Mouse (Mus musculus): ENCODE results near the gene Plekha3. TPM values are rescaled to one million over a fixed set of nuclear protein-coding genes. Genes with fewer than 3 reads are reported as not detected.

Gene Plekha3
- polyA plus RNA-seq (2015; fragmentation: Nextera tagmentation; extraction: Ambion mirVana) = 3.8 and 5.0 TPM in 2 replicates

DNA sequence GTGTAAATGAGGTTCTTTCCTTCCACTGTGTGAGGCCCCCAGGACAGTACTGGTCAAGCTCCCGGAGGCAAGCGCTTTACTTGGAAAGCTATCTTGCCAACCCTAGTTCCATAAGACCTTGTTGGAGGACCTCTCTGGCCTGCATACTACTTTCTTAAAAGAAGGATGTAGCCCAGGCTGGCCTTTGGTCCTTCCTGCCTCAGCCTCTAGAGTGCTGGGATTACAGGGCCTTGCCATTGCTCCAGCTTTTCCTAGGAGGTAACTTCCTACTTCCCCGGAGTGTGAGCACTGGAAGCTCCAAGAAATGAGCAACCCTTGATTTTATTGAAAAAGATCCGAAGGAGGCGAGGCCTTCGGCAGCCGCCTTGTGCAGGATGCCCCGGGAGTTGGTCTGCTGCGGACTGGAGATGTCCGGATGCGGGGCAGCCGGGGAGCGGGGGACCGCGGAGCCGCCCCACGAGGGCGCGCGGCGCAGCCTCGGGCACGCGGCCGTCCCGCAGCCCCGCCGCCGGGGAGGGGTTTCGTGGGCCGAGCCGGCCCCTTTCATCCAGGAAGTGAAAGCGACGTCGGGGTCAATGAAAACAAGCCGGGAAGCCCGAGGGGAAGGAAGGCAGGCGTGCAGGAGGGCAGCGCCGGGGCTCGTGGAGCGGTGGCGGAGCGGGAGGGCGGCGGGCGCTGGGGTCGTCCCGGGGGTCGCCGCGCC lies at the start of gene Plekha3:
Gene Plekha3 (plus strand): TSS at position 557 of the 703 bp plus-strand sequence.
- ATAC-seq = peak; percentile 79
- peak within 1 kb of the TSS; percentile 86 for H3K9ac ChIP-seq (replicated peaks)
- peaks cover under 1% of the 10 kb centered on the region for H3K36me3 ChIP-seq (replicated peaks; ENCODE audit: insufficient read depth, low read length)
- peak; percentile 83 for DNase-seq
- 3% methylated on average over 40 of the region's 52 CpGs for WGBS (ENCODE audit: insufficient replicate concordance)
- peak within 1 kb of the TSS; percentile 88 for H3K4me2 ChIP-seq (ENCODE audit: low read depth, low read length)
- no peaks in the 10 kb centered on the region for H3K27me3 ChIP-seq (ENCODE audit: insufficient read depth, low read length)
- peak within 1 kb of the TSS; percentile 87 for H3K27ac ChIP-seq (ENCODE audit: low read depth)
- H3K4me3 ChIP-seq (ENCODE audit: low read depth, low read length) = peak within 1 kb of the TSS; percentile 86
- no peaks in the 10 kb centered on the region for H3K9me3 ChIP-seq (ENCODE audit: low read length)
- TF ChIP-seq EP300 (IDR thresholded peaks at IDR 0.05; ENCODE audit: low read depth) (no peak), CTCF (IDR thresholded peaks at IDR 0.05; ENCODE audit: low read depth) (no peak)
- peaks cover 27% of the 10 kb centered on the region for H3K4me1 ChIP-seq (ENCODE audit: insufficient read depth)

GRCm38 (mm10) chr2:76630293-76630692 lies 44.8 kb upstream of the Plekha3 start:
- DNase-seq = no peak
- Histone ChIP-seq H3K9ac (replicated peaks) (no peak overlapping the region), H3K9me3 (ENCODE audit: low read length) (no peaks in the 10 kb centered on the region), H3K27me3 (ENCODE audit: insufficient read depth, low read length) (no peaks in the 10 kb centered on the region), H3K27ac (ENCODE audit: low read depth) (no peak overlapping the region), H3K4me1 (ENCODE audit: insufficient read depth) (no peaks in the 10 kb centered on the region), H3K4me3 (ENCODE audit: low read depth, low read length) (no peak overlapping the region), H3K36me3 (replicated peaks; ENCODE audit: insufficient read depth, low read length) (peaks cover 24% of the 10 kb centered on the region), H3K4me2 (ENCODE audit: low read depth, low read length) (no peak overlapping the region)
- 81% methylated on average over 12 of the region's 12 CpGs for WGBS (ENCODE audit: insufficient replicate concordance)
- TF ChIP-seq EP300 (IDR thresholded peaks at IDR 0.05; ENCODE audit: low read depth) (no peak), CTCF (IDR thresholded peaks at IDR 0.05; ENCODE audit: low read depth) (no peak)
- ATAC-seq = no peak

DNA sequence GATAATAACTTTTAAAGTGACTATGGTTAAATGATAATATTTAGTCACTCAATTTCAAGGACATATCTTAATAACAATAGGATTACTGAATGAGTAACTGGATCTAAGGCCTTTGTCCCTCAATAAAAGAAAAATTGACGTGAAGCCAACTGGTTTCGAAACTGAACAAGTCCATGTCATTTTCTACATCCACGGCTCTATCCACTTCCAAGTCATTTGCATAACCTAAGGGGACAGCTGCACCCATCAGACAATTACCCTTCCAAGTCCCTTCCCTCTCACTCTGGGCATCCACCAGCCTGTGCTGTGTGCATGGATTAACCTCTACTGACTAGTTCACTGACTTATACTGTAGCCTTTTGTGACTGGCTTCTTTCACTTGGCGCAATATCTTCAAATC lies 43.5 kb upstream of the Plekha3 start:
- no peak for TF ChIP-seq EP300 (IDR thresholded peaks at IDR 0.05; ENCODE audit: low read depth)
- no peak for TF ChIP-seq CTCF (IDR thresholded peaks at IDR 0.05; ENCODE audit: low read depth)
- Histone ChIP-seq H3K4me2 (ENCODE audit: low read depth, low read length) (no peak overlapping the region), H3K27ac (ENCODE audit: low read depth) (no peak overlapping the region), H3K27me3 (ENCODE audit: insufficient read depth, low read length) (no peaks in the 10 kb centered on the region), H3K4me1 (ENCODE audit: insufficient read depth) (no peaks in the 10 kb centered on the region), H3K9ac (replicated peaks) (no peak overlapping the region), H3K36me3 (replicated peaks; ENCODE audit: insufficient read depth, low read length) (peaks cover 28% of the 10 kb centered on the region), H3K4me3 (ENCODE audit: low read depth, low read length) (no peak overlapping the region), H3K9me3 (ENCODE audit: low read length) (no peaks in the 10 kb centered on the region)
- DNase-seq (no peak), ATAC-seq (no peak)
- WGBS (ENCODE audit: insufficient replicate concordance) = 84% methylated on average over 4 of the region's 4 CpGs

DNA sequence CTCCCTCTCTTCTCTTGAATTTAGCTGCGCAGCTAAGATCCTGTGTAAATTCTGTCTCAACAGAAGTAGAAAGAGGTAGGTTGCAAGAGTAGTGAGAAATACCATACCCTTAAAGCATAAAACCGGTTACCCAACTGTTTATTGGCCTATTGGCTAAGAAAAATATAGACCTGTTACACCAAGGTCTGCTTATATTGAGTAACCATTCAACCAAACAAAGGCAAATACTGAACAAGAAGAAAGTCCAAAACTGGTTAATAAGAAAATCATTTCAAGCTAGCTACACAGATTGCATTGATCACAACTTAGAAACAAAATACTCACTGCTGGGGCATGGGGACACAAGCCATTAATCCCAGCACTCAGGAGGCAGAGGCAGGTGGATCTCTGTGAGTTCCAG lies 35.4 kb upstream of the Plekha3 start:
- 74% methylated on average over 2 of the region's 2 CpGs for whole genome bisulfite sequencing (ENCODE audit: insufficient replicate concordance)
- TF ChIP-seq EP300 (IDR thresholded peaks at IDR 0.05; ENCODE audit: low read depth) = 0 out of 2 replicates have a peak, but pooled peaks have one; percentile 12
- TF ChIP-seq CTCF (IDR thresholded peaks at IDR 0.05; ENCODE audit: low read depth) = no peak
- ATAC-seq = peak; percentile 65
- no peak for DNase-seq
- H3K27ac ChIP-seq (ENCODE audit: low read depth) = no peak overlapping the region
- no peaks in the 10 kb centered on the region for H3K27me3 ChIP-seq (ENCODE audit: insufficient read depth, low read length)
- no peak overlapping the region for H3K9ac ChIP-seq (replicated peaks)
- H3K36me3 ChIP-seq (replicated peaks; ENCODE audit: insufficient read depth, low read length) = peaks cover 18% of the 10 kb centered on the region
- H3K9me3 ChIP-seq (ENCODE audit: low read length) = no peaks in the 10 kb centered on the region
- H3K4me3 ChIP-seq (ENCODE audit: low read depth, low read length) = no peak overlapping the region
- H3K4me2 ChIP-seq (ENCODE audit: low read depth, low read length) = no peak overlapping the region
- H3K4me1 ChIP-seq (ENCODE audit: insufficient read depth) = no peaks in the 10 kb centered on the region

GRCm38 (mm10) chr2:76643801-76644200 lies 31.3 kb upstream of the Plekha3 start:
- ATAC-seq = no peak
- no peak for DNase-seq
- H3K4me3 ChIP-seq (ENCODE audit: low read depth, low read length) = no peak overlapping the region
- no peak overlapping the region for H3K27ac ChIP-seq (ENCODE audit: low read depth)
- no peak overlapping the region for H3K4me2 ChIP-seq (ENCODE audit: low read depth, low read length)
- H3K9ac ChIP-seq (replicated peaks) = no peak overlapping the region
- no peak for TF ChIP-seq EP300 (IDR thresholded peaks at IDR 0.05; ENCODE audit: low read depth)
- TF ChIP-seq CTCF (IDR thresholded peaks at IDR 0.05; ENCODE audit: low read depth) = no peak
- 0 out of 2 replicates have a peak, but pooled peaks cover 13% of the 10 kb centered on the region for H3K36me3 ChIP-seq (replicated peaks; ENCODE audit: insufficient read depth, low read length)
- H3K27me3 ChIP-seq (ENCODE audit: insufficient read depth, low read length) = no peaks in the 10 kb centered on the region
- H3K9me3 ChIP-seq (ENCODE audit: low read length) = no peaks in the 10 kb centered on the region
- H3K4me1 ChIP-seq (ENCODE audit: insufficient read depth) = peaks cover 13% of the 10 kb centered on the region

- H3K9ac ChIP-seq (replicated peaks) = peak overlapping the region; percentile 72
- no peaks in the 10 kb centered on the region for H3K36me3 ChIP-seq (replicated peaks; ENCODE audit: insufficient read depth, low read length)
- DNase-seq (no peak), ATAC-seq (peak; percentile 22)
- peak overlapping the region; percentile 100 for H3K4me2 ChIP-seq (ENCODE audit: low read depth, low read length)
- no peaks in the 10 kb centered on the region for H3K9me3 ChIP-seq (ENCODE audit: low read length)
- H3K27ac ChIP-seq (ENCODE audit: low read depth) = peak overlapping the region; percentile 71; the same call in 1 of the 2 replicates
- under 1% methylated on average over 18 of the region's 32 CpGs for WGBS (ENCODE audit: insufficient replicate concordance)
- no peaks in the 10 kb centered on the region for H3K27me3 ChIP-seq (ENCODE audit: insufficient read depth, low read length)
- TF ChIP-seq CTCF (IDR thresholded peaks at IDR 0.05; ENCODE audit: low read depth) (no peak), EP300 (IDR thresholded peaks at IDR 0.05; ENCODE audit: low read depth) (no peak)
- peak overlapping the region; percentile 71 for H3K4me3 ChIP-seq (ENCODE audit: low read depth, low read length)
- H3K4me1 ChIP-seq (ENCODE audit: insufficient read depth) = peaks cover 14% of the 10 kb centered on the region
Observed at GRCm38 (mm10) chr2:76647441-76647869, 27.6 kb upstream of the Plekha3 start.

Data from liver, postnatal 0 days (tissue).